Mouse (Mus musculus) embryo, embryonic 11 days (tissue): ENCODE data around the gene Mboat7.

Source experiments
- DNase-seq: peaks from one replicate; pipeline ENCODE4 v3.0.0-alpha.2; 2015

Mboat7 gene

DNA sequence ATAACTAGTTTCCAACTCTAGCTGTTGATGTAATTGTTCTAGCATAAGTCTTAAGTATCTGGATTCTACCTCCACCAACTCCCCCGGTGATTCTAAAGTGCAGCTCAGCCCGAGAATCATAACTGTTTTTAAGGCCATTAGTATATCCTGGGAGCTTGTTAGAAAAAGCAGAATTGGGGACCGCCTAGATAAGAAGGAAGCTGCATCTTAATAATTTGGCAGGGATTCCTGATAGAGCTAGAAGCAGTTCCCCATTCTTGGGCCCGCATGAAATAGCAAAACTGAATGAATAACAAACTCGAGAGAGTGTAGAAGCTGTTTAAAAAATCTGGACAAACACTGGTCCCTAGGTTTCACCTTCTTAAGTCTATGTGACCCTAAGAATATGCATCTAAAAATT is 49.9 kb downstream of the Mboat7 start:
- DNase-seq, result no peak

DNA sequence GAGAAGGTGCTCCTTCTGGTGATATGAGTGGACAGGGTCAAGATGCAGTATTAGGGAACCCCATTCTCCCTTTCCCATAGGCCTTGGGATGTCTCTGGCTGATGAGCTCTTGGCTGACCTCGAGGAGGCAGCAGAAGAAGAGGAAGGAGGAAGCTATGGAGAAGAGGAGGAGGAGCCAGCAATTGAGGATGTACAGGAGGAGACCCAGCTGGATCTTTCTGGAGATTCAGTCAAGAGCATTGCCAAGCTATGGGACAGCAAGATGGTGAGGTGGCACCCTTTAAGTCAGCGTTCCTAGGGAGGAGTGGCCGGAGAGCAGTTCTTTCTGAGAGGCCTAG is 62.9 kb downstream of the Mboat7 start:
- no peak for DNase-seq

DNA sequence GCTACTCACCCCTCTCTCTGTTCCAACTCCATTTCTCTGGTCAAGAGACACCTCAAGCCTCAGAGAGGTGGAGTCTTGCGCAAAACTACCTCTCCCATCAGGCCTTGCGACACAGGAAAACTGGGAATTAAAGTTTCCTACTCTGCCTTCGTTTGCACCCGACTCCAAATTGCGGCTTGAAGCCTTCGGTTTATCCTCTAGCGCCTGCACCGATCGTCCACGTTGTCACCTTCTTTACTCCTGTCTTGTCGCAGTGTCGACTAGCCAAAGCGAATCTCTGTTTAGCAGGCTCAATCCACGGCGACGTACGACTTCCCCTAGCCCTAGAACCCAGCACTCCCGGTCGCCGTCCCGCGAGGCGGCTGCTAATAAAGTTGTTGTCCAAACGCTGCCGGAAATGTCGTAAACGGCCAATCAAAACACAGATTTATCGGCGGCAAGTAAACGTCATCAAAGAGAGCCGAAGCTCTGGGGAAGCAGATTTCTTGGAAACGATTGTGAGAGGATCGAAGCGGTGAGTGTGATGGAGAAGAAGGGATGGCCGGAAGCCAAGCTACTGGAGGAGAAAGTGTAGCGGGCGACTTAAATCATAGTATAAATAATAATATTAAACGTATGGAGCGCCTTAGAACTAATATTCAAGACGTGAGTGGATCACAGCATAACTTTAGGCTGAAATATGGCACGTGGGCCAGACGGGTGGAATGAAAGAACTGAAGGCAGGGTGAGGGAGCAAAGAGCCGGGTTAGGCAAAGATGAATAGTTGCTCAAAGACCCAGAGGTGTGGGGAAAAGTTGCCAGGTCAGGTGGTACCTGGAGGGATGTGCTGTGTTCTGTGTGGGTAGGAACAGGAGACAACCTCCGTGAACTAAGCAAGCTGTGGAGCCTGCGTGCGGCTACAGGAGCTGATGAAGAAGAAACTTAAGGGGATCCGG is 63.5 kb downstream of the Mboat7 start, which contains the start of the genes Tfpt and Prpf31:
Gene Tfpt (minus strand): TSS at position 387 of the 935 bp plus-strand sequence.
Gene Prpf31 (plus strand): TSS at position 443 of the 935 bp plus-strand sequence.
- peak; percentile 95 for DNase-seq

DNA sequence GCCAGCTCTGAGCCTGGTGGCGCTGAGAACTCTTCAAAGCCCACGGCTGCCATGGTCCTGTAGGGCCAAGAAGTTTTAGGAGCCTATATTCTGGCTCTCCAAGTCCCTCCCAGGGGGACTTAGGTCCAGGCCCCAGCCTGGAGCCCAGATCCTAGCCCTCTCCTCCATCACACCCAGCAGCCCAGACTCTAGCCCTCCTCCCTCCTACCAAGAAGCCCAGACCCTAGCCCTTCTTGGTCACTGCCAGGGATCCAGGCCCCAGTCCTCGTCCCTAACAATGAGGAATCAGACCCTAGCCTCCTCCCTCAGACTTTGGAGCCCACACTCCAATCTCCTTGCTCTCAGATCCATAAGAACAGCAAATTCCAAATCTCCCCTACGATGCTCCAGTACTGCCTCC is 64.3 kb downstream of the Mboat7 start:
- no peak for DNase-seq
